Mouse (Mus musculus): Measurements from ENCODE around the gene Slc25a14.

- TF ChIP-seq MYB (IDR thresholded peaks at IDR 0.05; ENCODE audit: low read depth, low read length) (no peak), CTCF (IDR thresholded peaks at IDR 0.05 in 2 of 3, conservative IDR thresholded peaks at IDR 0.05 in 1 of 3; ENCODE audit: control insufficient read depth in 1 of 3, insufficient read depth in 1 of 3, low read depth in 2 of 3, low read length in 3 of 3, poor library complexity in 1 of 3, severe bottlenecking in 1 of 3) (no peak), ZKSCAN1 (IDR thresholded peaks at IDR 0.05; ENCODE audit: low read depth, low read length) (no peak), GABPA (IDR thresholded peaks at IDR 0.05; ENCODE audit: low read depth, low read length) (no peak), EP300 (IDR thresholded peaks at IDR 0.05; ENCODE audit: low read depth in 1 of 2, low read length in 2 of 2) (no peak), MXI1 (IDR thresholded peaks at IDR 0.05; ENCODE audit: low read depth, low read length) (no peak), KAT2A (conservative IDR thresholded peaks at IDR 0.05; ENCODE audit: low read depth, low read length) (no peak; the same call in 1 of the 2 replicates), BHLHE40 (IDR thresholded peaks at IDR 0.05; ENCODE audit: borderline replicate concordance, low read depth, low read length) (no peak), NELFE (IDR thresholded peaks at IDR 0.05; ENCODE audit: low read depth, low read length) (no peak), POLR2A (IDR thresholded peaks at IDR 0.05; ENCODE audit: control insufficient read depth in 1 of 2, insufficient read depth in 1 of 2, low read depth in 1 of 2, low read length in 2 of 2, poor library complexity in 1 of 2) (peak; percentile 39 to 70; a peak in 3 of 4 replicates)
Measured at GRCm38 (mm10) chrX:48694864-48695371, 71.7 kb downstream of the Slc25a14 start, which contains the start of gene Rbmx2.

Measured in MEL (cell line).